Mouse (Mus musculus) lung, postnatal 0 days (tissue): ENCODE measurements around the gene Urgcp.

Experiments
- CTCF ChIP-seq: IDR thresholded peaks from 2 replicates; pipeline ENCODE4 v1.5.1; 2016; ENCODE audit warnings: antibody characterized with exemption, mild to moderate bottlenecking
- EP300 ChIP-seq: IDR thresholded peaks from 2 replicates; pipeline ENCODE4 v1.6.1; 2016; ENCODE audit warnings: antibody characterized with exemption, mild to moderate bottlenecking, control low read depth

DNA sequence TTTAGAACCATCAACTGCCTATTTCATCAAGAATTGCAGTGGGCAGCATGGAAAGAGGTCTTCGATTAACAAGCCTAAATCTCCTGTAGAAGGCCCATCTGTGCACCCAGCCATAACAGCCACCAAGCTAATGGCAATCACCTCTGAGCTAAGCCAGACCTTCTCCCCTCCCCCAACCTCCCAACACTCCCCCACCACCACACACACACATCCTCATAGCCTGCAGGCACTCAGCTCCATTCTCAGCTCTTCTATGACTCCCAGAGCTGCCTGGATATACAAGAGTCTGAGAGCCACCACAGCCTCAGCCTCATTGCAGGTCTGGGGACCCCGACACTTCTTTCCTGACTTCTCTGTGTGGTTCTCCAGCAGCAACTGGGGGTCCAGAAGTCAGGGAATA lies 8.4 kb downstream of the Urgcp start:
- TF ChIP-seq CTCF (no peak), EP300 (no peak)
